Mouse (Mus musculus): ENCODE results near the gene Lrfn2. TPM values are rescaled to one million over a fixed set of nuclear protein-coding genes. Genes with fewer than 3 reads are reported as not detected.

The Lrfn2 gene
- total RNA-seq, 2 experiments from 2014 or later = 0.13 to 0.24 TPM

Small RNA genes within 50 kb of the gene (microRNA-seq; reads per million reads assigned to microRNA genes)
- 0 reads per million in 2 experiments for gene Gm44304 (ENCODE audit: borderline replicate concordance in 2 of 2)

All from gastrocnemius, postnatal 25 days (tissue).